Mouse (Mus musculus): ENCODE results near the gene Pip4p1. TPM values are rescaled to one million over a fixed set of nuclear protein-coding genes. Genes with fewer than 3 reads are reported as not detected.
A peak's percentile ranks its signal among the peaks of the same experiment; 100 is the strongest.

The Pip4p1 gene
- polyA plus RNA-seq, 1 experiment from 2014 or later: 58.0 TPM

GRCm38 (mm10) chr14:50897374-50897765 lies 33.3 kb downstream of the Pip4p1 start, which contains the start of gene Klhl33:
Klhl33 (minus strand) TSS chr14:50897507.
- Histone ChIP-seq H3K4me3 (ENCODE audit: low read length) (peak within 1 kb of the TSS; percentile 46), H3K27ac (ENCODE audit: low read length) (no peak within 1 kb of the TSS), H3K4me2 (ENCODE audit: low read depth, low read length) (peak within 1 kb of the TSS; percentile 90), H3K27me3 (replicated peaks; ENCODE audit: control insufficient read depth, insufficient read depth, low read length) (no peaks in the 10 kb centered on the region), H3K9me3 (ENCODE audit: control insufficient read depth, low read length) (no peaks in the 10 kb centered on the region), H3K36me3 (ENCODE audit: control insufficient read depth, insufficient read depth, low read length) (no peaks in the 10 kb centered on the region), H3K9ac (ENCODE audit: low read depth, low read length) (peak within 1 kb of the TSS; percentile 62), H3K4me1 (ENCODE audit: control insufficient read depth, insufficient read depth, low read length) (peaks cover 11% of the 10 kb centered on the region)
- 61% methylated on average over 7 of the region's 7 CpGs for WGBS
- ATAC-seq: no peak

GRCm38 (mm10) chr14:50896747-50897373 lies 33.8 kb downstream of the Pip4p1 start:
- peak; percentile 56 for ATAC-seq
- peak overlapping the region; percentile 90 for H3K4me2 ChIP-seq (ENCODE audit: low read depth, low read length)
- no peaks in the 10 kb centered on the region for H3K27me3 ChIP-seq (replicated peaks; ENCODE audit: control insufficient read depth, insufficient read depth, low read length)
- H3K4me1 ChIP-seq (ENCODE audit: control insufficient read depth, insufficient read depth, low read length): peaks cover 11% of the 10 kb centered on the region
- peak overlapping the region; percentile 46 for H3K4me3 ChIP-seq (ENCODE audit: low read length)
- H3K9me3 ChIP-seq (ENCODE audit: control insufficient read depth, low read length): no peaks in the 10 kb centered on the region
- no peak overlapping the region for H3K27ac ChIP-seq (ENCODE audit: low read length)
- WGBS: 19% methylated on average over 23 of the region's 23 CpGs
- H3K36me3 ChIP-seq (ENCODE audit: control insufficient read depth, insufficient read depth, low read length): no peaks in the 10 kb centered on the region
- peak overlapping the region; percentile 62 for H3K9ac ChIP-seq (ENCODE audit: low read depth, low read length)

- Histone ChIP-seq H3K9ac (ENCODE audit: low read depth, low read length) (peak overlapping the region; percentile 62), H3K4me1 (ENCODE audit: control insufficient read depth, insufficient read depth, low read length) (peaks cover 11% of the 10 kb centered on the region), H3K36me3 (ENCODE audit: control insufficient read depth, insufficient read depth, low read length) (no peaks in the 10 kb centered on the region), H3K27ac (ENCODE audit: low read length) (no peak overlapping the region), H3K27me3 (replicated peaks; ENCODE audit: control insufficient read depth, insufficient read depth, low read length) (no peaks in the 10 kb centered on the region), H3K4me2 (ENCODE audit: low read depth, low read length) (peak overlapping the region; percentile 90), H3K9me3 (ENCODE audit: control insufficient read depth, low read length) (no peaks in the 10 kb centered on the region), H3K4me3 (ENCODE audit: low read length) (peak overlapping the region; percentile 46)
- peak; percentile 71 for ATAC-seq
- WGBS: 17% methylated on average over 19 of the region's 19 CpGs
Observed at GRCm38 (mm10) chr14:50895985-50896746, 34.5 kb downstream of the Pip4p1 start.

GRCm38 (mm10) chr14:50895407-50895806 lies 35.2 kb downstream of the Pip4p1 start:
- H3K27me3 ChIP-seq (replicated peaks; ENCODE audit: control insufficient read depth, insufficient read depth, low read length): no peaks in the 10 kb centered on the region
- no peak overlapping the region for H3K27ac ChIP-seq (ENCODE audit: low read length)
- no peak overlapping the region for H3K4me2 ChIP-seq (ENCODE audit: low read depth, low read length)
- no peak for ATAC-seq
- H3K4me1 ChIP-seq (ENCODE audit: control insufficient read depth, insufficient read depth, low read length): peaks cover 11% of the 10 kb centered on the region
- no peaks in the 10 kb centered on the region for H3K9me3 ChIP-seq (ENCODE audit: control insufficient read depth, low read length)
- no peak overlapping the region for H3K9ac ChIP-seq (ENCODE audit: low read depth, low read length)
- no peaks in the 10 kb centered on the region for H3K36me3 ChIP-seq (ENCODE audit: control insufficient read depth, insufficient read depth, low read length)
- H3K4me3 ChIP-seq (ENCODE audit: low read length): no peak overlapping the region

- H3K4me3 ChIP-seq (ENCODE audit: low read length): no peak overlapping the region
- H3K4me2 ChIP-seq (ENCODE audit: low read depth, low read length): no peak overlapping the region
- no peaks in the 10 kb centered on the region for H3K36me3 ChIP-seq (ENCODE audit: control insufficient read depth, insufficient read depth, low read length)
- H3K4me1 ChIP-seq (ENCODE audit: control insufficient read depth, insufficient read depth, low read length): peaks cover 11% of the 10 kb centered on the region
- no peak overlapping the region for H3K9ac ChIP-seq (ENCODE audit: low read depth, low read length)
- no peak for ATAC-seq
- H3K27me3 ChIP-seq (replicated peaks; ENCODE audit: control insufficient read depth, insufficient read depth, low read length): no peaks in the 10 kb centered on the region
- no peak overlapping the region for H3K27ac ChIP-seq (ENCODE audit: low read length)
- H3K9me3 ChIP-seq (ENCODE audit: control insufficient read depth, low read length): no peaks in the 10 kb centered on the region
- WGBS: 75% methylated on average over 22 of the region's 22 CpGs
Observed at GRCm38 (mm10) chr14:50892541-50893459, 37.9 kb downstream of the Pip4p1 start.

- no peak for ATAC-seq
- WGBS: 86% methylated on average over 7 of the region's 7 CpGs
- H3K36me3 ChIP-seq (ENCODE audit: control insufficient read depth, insufficient read depth, low read length): no peaks in the 10 kb centered on the region
Observed at GRCm38 (mm10) chr14:50892091-50892490, 38.6 kb downstream of the Pip4p1 start.

GRCm38 (mm10) chr14:50891621-50892020 lies 39.0 kb downstream of the Pip4p1 start:
- H3K4me1 ChIP-seq (ENCODE audit: control insufficient read depth, insufficient read depth, low read length): peaks cover 7% of the 10 kb centered on the region; the same call in 1 of the 2 replicates
- H3K27ac ChIP-seq (ENCODE audit: low read length): no peak overlapping the region
- no peaks in the 10 kb centered on the region for H3K9me3 ChIP-seq (ENCODE audit: control insufficient read depth, low read length)
- 92% methylated on average over 8 of the region's 8 CpGs for WGBS
- H3K27me3 ChIP-seq (replicated peaks; ENCODE audit: control insufficient read depth, insufficient read depth, low read length): no peaks in the 10 kb centered on the region
- ATAC-seq: no peak
- no peak overlapping the region for H3K9ac ChIP-seq (ENCODE audit: low read depth, low read length)
- H3K36me3 ChIP-seq (ENCODE audit: control insufficient read depth, insufficient read depth, low read length): no peaks in the 10 kb centered on the region
- no peak overlapping the region for H3K4me2 ChIP-seq (ENCODE audit: low read depth, low read length)
- H3K4me3 ChIP-seq (ENCODE audit: low read length): no peak overlapping the region

More at GRCm38 (mm10) chr14:50892091-50892490, 38.6 kb downstream of the Pip4p1 start:
- peaks cover 11% of the 10 kb centered on the region for H3K4me1 ChIP-seq (ENCODE audit: control insufficient read depth, insufficient read depth, low read length)
- H3K9ac ChIP-seq (ENCODE audit: low read depth, low read length): no peak overlapping the region
- H3K27ac ChIP-seq (ENCODE audit: low read length): no peak overlapping the region
- no peak overlapping the region for H3K4me2 ChIP-seq (ENCODE audit: low read depth, low read length)
- no peaks in the 10 kb centered on the region for H3K9me3 ChIP-seq (ENCODE audit: control insufficient read depth, low read length)
- H3K4me3 ChIP-seq (ENCODE audit: low read length): no peak overlapping the region
- H3K27me3 ChIP-seq (replicated peaks; ENCODE audit: control insufficient read depth, insufficient read depth, low read length): no peaks in the 10 kb centered on the region

GRCm38 (mm10) chr14:50876236-50876950 lies 54.3 kb downstream of the Pip4p1 start:
- Histone ChIP-seq H3K4me2 (ENCODE audit: low read depth, low read length) (no peak overlapping the region), H3K27ac (ENCODE audit: low read length) (no peak overlapping the region), H3K27me3 (replicated peaks; ENCODE audit: control insufficient read depth, insufficient read depth, low read length) (no peaks in the 10 kb centered on the region), H3K9me3 (ENCODE audit: control insufficient read depth, low read length) (no peaks in the 10 kb centered on the region), H3K4me1 (ENCODE audit: control insufficient read depth, insufficient read depth, low read length) (peaks cover 3% of the 10 kb centered on the region; the same call in 1 of the 2 replicates), H3K36me3 (ENCODE audit: control insufficient read depth, insufficient read depth, low read length) (no peaks in the 10 kb centered on the region), H3K4me3 (ENCODE audit: low read length) (no peak overlapping the region), H3K9ac (ENCODE audit: low read depth, low read length) (no peak overlapping the region)
- 88% methylated on average over 6 of the region's 6 CpGs for WGBS
- ATAC-seq: no peak
